Mouse (Mus musculus): ENCODE measurements around the gene Exog. TPM values are rescaled to one million over a fixed set of nuclear protein-coding genes. Genes with fewer than 3 reads are reported as not detected.

Gene Exog
- polyA plus RNA-seq (2015; fragmentation: Nextera tagmentation; extraction: Ambion mirVana) = 25.2 and 28.4 TPM in 2 replicates

- WGBS = under 1% methylated on average over 52 of the region's 52 CpGs
- Histone ChIP-seq H3K27me3 (no peaks in the 10 kb centered on the region), H3K4me2 (peak within 1 kb of the TSS; percentile 82), H3K27ac (peak within 1 kb of the TSS; percentile 90), H3K4me1 (peaks cover 14% of the 10 kb centered on the region), H3K9ac (peak within 1 kb of the TSS; percentile 92), H3K4me3 (peak within 1 kb of the TSS; percentile 91), H3K36me3 (peaks cover 32% of the 10 kb centered on the region), H3K9me3 (no peaks in the 10 kb centered on the region)
- peak; percentile 87 for ATAC-seq (ENCODE audit: insufficient number of reproducible peaks, low FRiP score, low TSS enrichment, low read depth)
Measured at GRCm38 (mm10) chr9:119444738-119445429, at the start of gene Exog. Gene Exog (plus strand): TSS chr9:119444943.

DNA sequence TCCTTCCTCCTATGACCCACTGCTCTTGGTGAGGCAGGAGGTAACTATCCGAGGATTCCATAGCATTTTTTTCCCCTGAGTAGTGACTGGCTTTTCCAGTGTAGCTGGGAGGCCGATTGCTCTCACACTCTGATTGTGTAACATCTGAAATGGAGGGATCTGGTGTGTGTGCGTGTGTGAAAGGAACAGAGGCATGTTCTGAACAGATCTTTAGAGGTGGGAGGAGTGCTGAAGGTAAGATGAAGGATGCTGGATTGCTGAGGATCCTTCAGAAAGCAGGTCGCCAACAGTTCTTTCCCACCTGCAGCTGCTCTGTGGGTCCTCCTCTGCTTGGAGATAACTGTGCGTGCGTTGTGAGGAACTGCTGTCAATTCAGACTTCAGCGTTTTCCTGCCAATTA, 43.4 kb upstream of the Exog start:
- H3K27ac ChIP-seq = peak overlapping the region; percentile 52

GRCm38 (mm10) chr9:119401801-119402214, 42.9 kb upstream of the Exog start, which contains the start of gene Acvr2b:
Gene Acvr2b (plus strand): TSS chr9:119402118.
- under 1% methylated on average over 27 of the region's 32 CpGs for WGBS
- Histone ChIP-seq H3K4me3 (peak within 1 kb of the TSS; percentile 88), H3K27ac (peak within 1 kb of the TSS; percentile 96), H3K4me2 (peak within 1 kb of the TSS; percentile 97), H3K9me3 (no peaks in the 10 kb centered on the region), H3K36me3 (no peaks in the 10 kb centered on the region), H3K4me1 (peaks cover 34% of the 10 kb centered on the region), H3K27me3 (no peaks in the 10 kb centered on the region), H3K9ac (peak within 1 kb of the TSS; percentile 95)
- peak; percentile 92 for ATAC-seq (ENCODE audit: insufficient number of reproducible peaks, low FRiP score, low TSS enrichment, low read depth)

More for the DNA sequence above, 43.4 kb upstream of the Exog start:
- peak; percentile 9; the same call in 1 of the 2 replicates for ATAC-seq (ENCODE audit: insufficient number of reproducible peaks, low FRiP score, low TSS enrichment, low read depth)
- no peaks in the 10 kb centered on the region for H3K9me3 ChIP-seq
- WGBS = 5% methylated on average over 7 of the region's 7 CpGs
- peaks cover 34% of the 10 kb centered on the region for H3K4me1 ChIP-seq
- no peaks in the 10 kb centered on the region for H3K36me3 ChIP-seq
- peak overlapping the region; percentile 97 for H3K4me2 ChIP-seq
- H3K27me3 ChIP-seq = no peaks in the 10 kb centered on the region
- H3K4me3 ChIP-seq = peak overlapping the region; percentile 88
- no peak overlapping the region for H3K9ac ChIP-seq

- Histone ChIP-seq H3K27ac (peak overlapping the region; percentile 96), H3K27me3 (no peaks in the 10 kb centered on the region), H3K4me3 (peak overlapping the region; percentile 88), H3K9ac (peak overlapping the region; percentile 95), H3K36me3 (no peaks in the 10 kb centered on the region), H3K9me3 (no peaks in the 10 kb centered on the region), H3K4me2 (peak overlapping the region; percentile 97), H3K4me1 (peaks cover 34% of the 10 kb centered on the region)
- under 1% methylated on average over 113 of the region's 127 CpGs for WGBS
- peak; percentile 46 for ATAC-seq (ENCODE audit: insufficient number of reproducible peaks, low FRiP score, low TSS enrichment, low read depth)
Measured at GRCm38 (mm10) chr9:119402253-119403235, 42.2 kb upstream of the Exog start.

DNA sequence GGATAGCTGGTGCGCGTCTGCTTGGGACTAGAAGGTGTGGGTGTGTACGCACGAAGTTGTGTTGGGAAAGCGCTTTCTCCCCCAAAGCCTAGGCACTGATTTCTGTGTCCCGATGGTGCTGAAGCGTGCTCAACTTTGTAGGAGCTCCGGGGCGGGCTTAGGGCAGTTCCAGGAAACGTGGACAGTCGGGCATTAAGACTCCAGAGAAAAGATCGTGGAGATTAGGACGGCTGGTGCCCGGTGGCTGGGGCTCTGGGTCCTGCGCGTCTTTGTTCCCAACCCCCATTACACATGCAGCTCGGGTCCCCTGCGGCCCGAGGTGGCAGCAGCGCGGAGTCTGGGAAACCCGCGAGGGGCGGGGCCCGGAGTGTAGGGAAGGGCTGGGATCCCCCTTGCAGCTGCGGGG, 41.5 kb upstream of the Exog start:
- H3K9me3 ChIP-seq = no peaks in the 10 kb centered on the region
- 0% methylated on average over 26 of the region's 26 CpGs for WGBS
- no peak for ATAC-seq (ENCODE audit: insufficient number of reproducible peaks, low FRiP score, low TSS enrichment, low read depth)
- no peaks in the 10 kb centered on the region for H3K36me3 ChIP-seq
- peak overlapping the region; percentile 96; the same call in 1 of the 2 replicates for H3K27ac ChIP-seq
- H3K4me2 ChIP-seq = peak overlapping the region; percentile 97
- H3K4me3 ChIP-seq = peak overlapping the region; percentile 88
- H3K9ac ChIP-seq = peak overlapping the region; percentile 95
- no peaks in the 10 kb centered on the region for H3K27me3 ChIP-seq
- H3K4me1 ChIP-seq = peaks cover 41% of the 10 kb centered on the region

DNA sequence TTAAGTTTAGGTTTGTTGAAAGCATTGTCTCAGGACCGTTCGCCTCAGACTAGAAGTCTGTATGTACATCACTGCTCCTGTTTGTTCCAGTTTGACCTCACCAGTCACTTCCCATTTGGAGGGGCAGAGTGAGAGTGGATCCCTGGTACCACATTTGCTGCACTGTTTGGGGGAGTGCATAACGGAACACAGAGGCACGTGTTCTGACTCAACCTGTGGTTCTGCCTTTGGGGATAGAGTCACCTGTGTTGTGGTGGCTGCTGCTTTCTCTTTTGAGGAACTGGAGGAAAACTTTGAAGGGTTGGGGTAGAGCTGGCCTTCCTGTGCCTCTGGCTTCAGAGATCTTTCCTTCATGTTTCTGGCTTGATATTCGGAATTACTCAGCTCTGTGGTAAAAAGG, 40.7 kb upstream of the Exog start:
- Histone ChIP-seq H3K4me3 (peak overlapping the region; percentile 88), H3K9me3 (no peaks in the 10 kb centered on the region), H3K9ac (no peak overlapping the region), H3K27ac (no peak overlapping the region), H3K4me1 (peaks cover 49% of the 10 kb centered on the region), H3K27me3 (no peaks in the 10 kb centered on the region), H3K4me2 (peak overlapping the region; percentile 97), H3K36me3 (no peaks in the 10 kb centered on the region)
- whole genome bisulfite sequencing = 62% methylated on average over 5 of the region's 5 CpGs
- no peak for ATAC-seq (ENCODE audit: insufficient number of reproducible peaks, low FRiP score, low TSS enrichment, low read depth)

- no peak for ATAC-seq (ENCODE audit: insufficient number of reproducible peaks, low FRiP score, low TSS enrichment, low read depth)
- H3K9me3 ChIP-seq = peaks cover 5% of the 10 kb centered on the region; the same call in 1 of the 2 replicates
- 58% methylated on average over 15 of the region's 15 CpGs for WGBS
Measured at GRCm38 (mm10) chr9:119407884-119408283, 36.9 kb upstream of the Exog start.

GRCm38 (mm10) chr9:119408898-119409664, 35.7 kb upstream of the Exog start:
- no peaks in the 10 kb centered on the region for H3K27me3 ChIP-seq
- H3K9ac ChIP-seq = no peak overlapping the region
- H3K36me3 ChIP-seq = peaks cover 14% of the 10 kb centered on the region
- no peak overlapping the region for H3K4me3 ChIP-seq
- WGBS = 79% methylated on average over 11 of the region's 11 CpGs
- no peak overlapping the region for H3K4me2 ChIP-seq
- peak; percentile 41; the same call in 1 of the 2 replicates for ATAC-seq (ENCODE audit: insufficient number of reproducible peaks, low FRiP score, low TSS enrichment, low read depth)
- H3K27ac ChIP-seq = peak overlapping the region; percentile 54
- H3K9me3 ChIP-seq = peaks cover 10% of the 10 kb centered on the region; the same call in 1 of the 2 replicates
- peaks cover 34% of the 10 kb centered on the region for H3K4me1 ChIP-seq

More at GRCm38 (mm10) chr9:119407884-119408283, 36.9 kb upstream of the Exog start:
- Histone ChIP-seq H3K4me1 (peaks cover 46% of the 10 kb centered on the region), H3K4me3 (no peak overlapping the region), H3K36me3 (peaks cover 10% of the 10 kb centered on the region), H3K4me2 (no peak overlapping the region), H3K27ac (0 out of 2 replicates have a peak overlapping the region, but pooled peaks have one; percentile 11), H3K27me3 (no peaks in the 10 kb centered on the region), H3K9ac (no peak overlapping the region)

- Histone ChIP-seq H3K9me3 (peaks cover 10% of the 10 kb centered on the region; the same call in 1 of the 2 replicates), H3K9ac (no peak overlapping the region), H3K36me3 (peaks cover 14% of the 10 kb centered on the region), H3K27me3 (no peaks in the 10 kb centered on the region), H3K4me1 (peaks cover 27% of the 10 kb centered on the region), H3K27ac (no peak overlapping the region), H3K4me2 (no peak overlapping the region), H3K4me3 (no peak overlapping the region)
- 78% methylated on average over 5 of the region's 5 CpGs for WGBS
- no peak for ATAC-seq (ENCODE audit: insufficient number of reproducible peaks, low FRiP score, low TSS enrichment, low read depth)
Measured at GRCm38 (mm10) chr9:119409864-119410263, 34.9 kb upstream of the Exog start.

DNA sequence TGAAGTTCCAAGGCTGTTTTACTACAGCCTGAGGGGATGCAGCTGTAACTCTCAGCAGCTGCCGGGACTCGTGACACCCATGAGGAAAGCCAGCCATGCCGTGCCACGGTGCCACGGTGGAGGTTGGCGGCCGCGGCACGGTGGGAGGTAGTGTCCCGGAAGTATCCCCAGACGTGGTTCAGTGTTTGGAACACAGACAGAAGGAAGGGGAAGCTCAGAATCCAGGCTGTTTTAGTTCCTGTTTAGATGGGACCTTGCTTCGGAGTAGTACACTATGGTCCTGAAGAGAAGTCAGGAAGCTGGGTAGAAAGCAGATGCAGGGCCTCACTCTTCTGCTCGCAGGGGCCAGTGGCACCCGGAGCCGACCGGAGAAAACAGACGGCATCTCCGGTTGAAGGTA, 26.7 kb upstream of the Exog start:
- WGBS = 46% methylated on average over 18 of the region's 18 CpGs
- no peak for ATAC-seq (ENCODE audit: insufficient number of reproducible peaks, low FRiP score, low TSS enrichment, low read depth)
- Histone ChIP-seq H3K36me3 (0 out of 2 replicates have a peak, but pooled peaks cover 3% of the 10 kb centered on the region), H3K9me3 (0 out of 2 replicates have a peak, but pooled peaks cover 3% of the 10 kb centered on the region), H3K4me1 (peaks cover 34% of the 10 kb centered on the region), H3K27ac (peak overlapping the region; percentile 19; the same call in 1 of the 2 replicates), H3K27me3 (no peaks in the 10 kb centered on the region), H3K4me3 (no peak overlapping the region), H3K4me2 (peak overlapping the region; percentile 8; the same call in 1 of the 2 replicates), H3K9ac (no peak overlapping the region)

All from limb, embryonic 15.5 days (tissue).